7 mouse cellular contexts compared by ENCODE assay signal in genomic region chr11:101174851-101175628, GRCm38 (mm10). TPM values are rescaled to one million over a fixed set of nuclear protein-coding genes. Genes with fewer than 3 reads are reported as not detected.
DNase-seq lines count a peak whose midpoint lies in the region; ATAC-seq lines count a peak whose summit lies in the region.

TSS of gene Ccr10 (minus strand) at chr11:101175443.

- H3K4me1 ChIP-seq in neural tube, embryonic 11.5 days (ENCODE audit: control insufficient read depth, insufficient read depth, low read length) = peaks cover 14% of the 10 kb centered on the region
- H3K4me1 ChIP-seq in embryonic facial prominence, embryonic 13.5 days = peaks cover 68% of the 10 kb centered on the region
- H3K4me1 ChIP-seq in intestine, embryonic 15.5 days (replicated peaks) = peaks cover 49% of the 10 kb centered on the region
- H3K4me1 ChIP-seq in neural tube, embryonic 12.5 days = peaks cover 53% of the 10 kb centered on the region

- DNase-seq in neural tube, embryonic 11.5 days (ENCODE audit: low spot score) = no peak
- no peak for DNase-seq in neural tube, embryonic 10.5 days (ENCODE audit: extremely low spot score, low spot score)
- DNase-seq in right cerebral cortex, postnatal 4 days = no peak
- no peak for DNase-seq in right cerebral cortex, adult 18-20 months

- H3K36me3 ChIP-seq in neural tube, embryonic 11.5 days (ENCODE audit: control insufficient read depth, insufficient read depth, low read length) = no peaks in the 10 kb centered on the region
- H3K36me3 ChIP-seq in embryonic facial prominence, embryonic 13.5 days = no peaks in the 10 kb centered on the region
- H3K36me3 ChIP-seq in intestine, embryonic 15.5 days = no peaks in the 10 kb centered on the region
- H3K36me3 ChIP-seq in neural tube, embryonic 12.5 days = no peaks in the 10 kb centered on the region

- H3K27ac ChIP-seq in neural tube, embryonic 11.5 days (ENCODE audit: low read depth, low read length) = no peak within 1 kb of the TSS
- no peak within 1 kb of the TSS for H3K27ac ChIP-seq in embryonic facial prominence, embryonic 13.5 days
- 0 out of 2 replicates have a peak within 1 kb of the TSS, but pooled peaks have one; percentile 85 for H3K27ac ChIP-seq in intestine, embryonic 15.5 days
- H3K27ac ChIP-seq in neural tube, embryonic 12.5 days = no peak within 1 kb of the TSS

- H3K27me3 ChIP-seq in neural tube, embryonic 11.5 days (ENCODE audit: control insufficient read depth, insufficient read depth, low read length) = peaks cover 56% of the 10 kb centered on the region
- H3K27me3 ChIP-seq in embryonic facial prominence, embryonic 13.5 days = peaks cover 76% of the 10 kb centered on the region
- peaks cover 25% of the 10 kb centered on the region for H3K27me3 ChIP-seq in intestine, embryonic 15.5 days (replicated peaks)
- H3K27me3 ChIP-seq in neural tube, embryonic 12.5 days (replicated peaks) = peaks cover 64% of the 10 kb centered on the region

- H3K9ac ChIP-seq in neural tube, embryonic 11.5 days (ENCODE audit: low read length) = peak within 1 kb of the TSS; percentile 36; the same call in 1 of the 2 replicates
- peak within 1 kb of the TSS; percentile 56; the same call in 1 of the 2 replicates for H3K9ac ChIP-seq in embryonic facial prominence, embryonic 13.5 days
- H3K9ac ChIP-seq in intestine, embryonic 15.5 days = peak within 1 kb of the TSS; percentile 51
- peak within 1 kb of the TSS; percentile 48 for H3K9ac ChIP-seq in neural tube, embryonic 12.5 days

- peak within 1 kb of the TSS; percentile 52 for H3K4me2 ChIP-seq in neural tube, embryonic 11.5 days (ENCODE audit: low read depth)
- H3K4me2 ChIP-seq in embryonic facial prominence, embryonic 13.5 days = peak within 1 kb of the TSS; percentile 67
- H3K4me2 ChIP-seq in intestine, embryonic 15.5 days (replicated peaks) = peak within 1 kb of the TSS; percentile 89
- peak within 1 kb of the TSS; percentile 70 for H3K4me2 ChIP-seq in neural tube, embryonic 12.5 days (replicated peaks)

- 21% methylated on average over 14 of the region's 14 CpGs for WGBS in neural tube, embryonic 11.5 days
- 12% methylated on average over 14 of the region's 14 CpGs for WGBS in embryonic facial prominence, embryonic 13.5 days
- WGBS in intestine, embryonic 15.5 days = 26% methylated on average over 14 of the region's 14 CpGs
- 20% methylated on average over 14 of the region's 14 CpGs for WGBS in neural tube, embryonic 12.5 days

- peak within 1 kb of the TSS; percentile 11; the same call in 1 of the 2 replicates for H3K4me3 ChIP-seq in neural tube, embryonic 11.5 days (ENCODE audit: low read depth, low read length)
- H3K4me3 ChIP-seq in embryonic facial prominence, embryonic 13.5 days = peak within 1 kb of the TSS; percentile 39
- H3K4me3 ChIP-seq in intestine, embryonic 15.5 days (replicated peaks) = peak within 1 kb of the TSS; percentile 33
- H3K4me3 ChIP-seq in neural tube, embryonic 12.5 days = peak within 1 kb of the TSS; percentile 31

- ATAC-seq in neural tube, embryonic 11.5 days (ENCODE audit: insufficient read depth, low FRiP score, low TSS enrichment) = no peak
- ATAC-seq in embryonic facial prominence, embryonic 13.5 days (ENCODE audit: insufficient number of reproducible peaks, insufficient read depth, low FRiP score, low TSS enrichment, low read depth) = no peak
- no peak for ATAC-seq in intestine, embryonic 15.5 days
- no peak for ATAC-seq in neural tube, embryonic 12.5 days (ENCODE audit: low FRiP score, low read depth)

- H3K9me3 ChIP-seq in neural tube, embryonic 11.5 days (ENCODE audit: control insufficient read depth, low read length) = no peaks in the 10 kb centered on the region
- no peaks in the 10 kb centered on the region for H3K9me3 ChIP-seq in embryonic facial prominence, embryonic 13.5 days
- H3K9me3 ChIP-seq in intestine, embryonic 15.5 days = no peaks in the 10 kb centered on the region
- no peaks in the 10 kb centered on the region for H3K9me3 ChIP-seq in neural tube, embryonic 12.5 days

RNA-seq across cellular contexts. Expression of gene Ccr10, which starts in this region (rescaled TPM):
- polyA plus RNA-seq in neural tube, embryonic 11.5 days (2014; fragmentation: Nextera tagmentation; extraction: Ambion mirVana) = 0.14 and 0.44 TPM in 2 replicates
- 0.15 and 0.27 TPM in 2 replicates for polyA plus RNA-seq in embryonic facial prominence, embryonic 13.5 days (2015; fragmentation: Nextera tagmentation; extraction: Ambion mirVana)
- polyA plus RNA-seq in intestine, embryonic 15.5 days (2015; fragmentation: Nextera tagmentation; extraction: Ambion mirVana) = 0.25 and 0.36 TPM in 2 replicates
- polyA plus RNA-seq in neural tube, embryonic 12.5 days (2016; fragmentation: Nextera tagmentation; extraction: Ambion mirVana) = 0.29 and 0.37 TPM in 2 replicates
